Mouse (Mus musculus): ENCODE measurements around the gene Ppp1r14a.

- TF ChIP-seq POLR2A (IDR thresholded peaks at IDR 0.05; ENCODE audit: borderline replicate concordance, control insufficient read depth, low read depth, low read length) (no peak), CTCF (IDR thresholded peaks at IDR 0.05; ENCODE audit: control insufficient read depth, insufficient read depth, low read length) (no peak)
Measured at GRCm38 (mm10) chr7:29291616-29292457, 2.7 kb downstream of the Ppp1r14a start.

Measured in bone marrow, adult 2 months (tissue).